Mouse (Mus musculus) stomach, postnatal 0 days (tissue): Measurements from ENCODE around the gene Plaur.

Experiments used
- CTCF ChIP-seq: IDR thresholded peaks from 2 replicates; pipeline ENCODE4 v1.5.1; 2016; ENCODE audit warnings: antibody characterized with exemption, low read depth, mild to moderate bottlenecking, moderate library complexity
- EP300 ChIP-seq: optimal IDR thresholded peaks from 2 replicates; pipeline ENCODE3; 2016; ENCODE audit warnings: antibody characterized with exemption

GRCm38 (mm10) chr7:24476856-24477255, 14.6 kb downstream of the Plaur start:
- TF ChIP-seq CTCF (no peak), EP300 (no peak)
